Mouse (Mus musculus) liver, embryonic 12.5 days (tissue): ENCODE measurements around the gene Thtpa. TPM values are rescaled to one million over a fixed set of nuclear protein-coding genes. Genes with fewer than 3 reads are reported as not detected.

Source experiments
- ATAC-seq: fragments of 200-750 bp; cut with Nextera tagmentation; 2 replicates; pipeline ENCODE4 v1.8.0; 2017; ENCODE audit warnings: moderate number of reproducible peaks, mild to moderate bottlenecking, moderate library complexity
- H3K27ac ChIP-seq: fragments of 300-500 bp; sonication (generic); 2 replicates; pipeline ENCODE4 v1.5.1; 2016; ENCODE audit warnings: mild to moderate bottlenecking
- H3K27me3 ChIP-seq: fragments of 300-500 bp; sonication (generic); replicated peaks from 2 replicates; pipeline ENCODE4 v1.6.1; 2016; ENCODE audit warnings: mild to moderate bottlenecking, moderate library complexity
- H3K36me3 ChIP-seq: fragments of 300-500 bp; sonication (generic); 2 replicates; pipeline ENCODE4 v1.6.1; 2016; ENCODE audit warnings: mild to moderate bottlenecking, moderate library complexity
- H3K4me1 ChIP-seq: fragments of 300-500 bp; sonication (generic); 2 replicates; pipeline ENCODE4 v1.6.1; 2016
- H3K4me2 ChIP-seq: fragments of 300-500 bp; sonication (generic); 2 replicates; pipeline ENCODE4 v1.6.1; 2016; ENCODE audit warnings: mild to moderate bottlenecking, moderate library complexity
- H3K4me3 ChIP-seq: fragments of 300-500 bp; sonication (generic); 2 replicates; pipeline ENCODE4 v1.5.1; 2016; ENCODE audit warnings: mild to moderate bottlenecking, moderate library complexity
- H3K9ac ChIP-seq: fragments of 300-500 bp; sonication (generic); 2 replicates; pipeline ENCODE4 v1.6.1; 2016; ENCODE audit warnings: mild to moderate bottlenecking, moderate library complexity
- H3K9me3 ChIP-seq: fragments of 300-500 bp; sonication (generic); replicated peaks from 2 replicates; pipeline ENCODE4 v1.6.1; 2016; ENCODE audit warnings: mild to moderate bottlenecking, moderate library complexity
- WGBS: fragments of 180-500 bp; shearing (Covaris S2); methylation state at CpG from one replicate; pipeline ENCODE4 v1.1.7; 2016; ENCODE audit not compliant: insufficient replicate concordance; 5-methylcytosine and 5-hydroxymethylcytosine counted together
- polyA plus RNA-seq: library from polyadenylated mRNA; unstranded; fragments of >200 nt; fragmentation: Nextera tagmentation; extraction: Ambion mirVana; gene quantifications from 2 replicates; pipeline ENCODE4 v1.2.1, GENCODE M21; 2016

The Thtpa gene
- polyA plus RNA-seq, 1 experiment from 2014 or later: 6.9 TPM

- no peak overlapping the region for H3K9ac ChIP-seq
- 60% methylated on average over 5 of the region's 5 CpGs for WGBS
- ATAC-seq: no peak
- no peak overlapping the region for H3K27ac ChIP-seq
- no peaks in the 10 kb centered on the region for H3K4me1 ChIP-seq
- no peak overlapping the region for H3K4me3 ChIP-seq
- H3K9me3 ChIP-seq: no peaks in the 10 kb centered on the region
- H3K36me3 ChIP-seq: no peaks in the 10 kb centered on the region
- peaks cover 30% of the 10 kb centered on the region for H3K27me3 ChIP-seq
- H3K4me2 ChIP-seq: no peak overlapping the region
Observed at GRCm38 (mm10) chr14:55125711-55126110, 31.1 kb downstream of the Thtpa start.

GRCm38 (mm10) chr14:55126521-55126920 is 31.9 kb downstream of the Thtpa start:
- H3K27ac ChIP-seq: no peak overlapping the region
- H3K4me1 ChIP-seq: no peaks in the 10 kb centered on the region
- H3K4me2 ChIP-seq: no peak overlapping the region
- ATAC-seq: no peak
- no peaks in the 10 kb centered on the region for H3K36me3 ChIP-seq
- WGBS: 66% methylated on average over 7 of the region's 7 CpGs
- no peaks in the 10 kb centered on the region for H3K9me3 ChIP-seq
- no peak overlapping the region for H3K4me3 ChIP-seq
- no peak overlapping the region for H3K9ac ChIP-seq
- H3K27me3 ChIP-seq: peaks cover 30% of the 10 kb centered on the region

- WGBS: 67% methylated on average over 8 of the region's 8 CpGs
- Histone ChIP-seq H3K9ac (no peak overlapping the region), H3K9me3 (no peaks in the 10 kb centered on the region), H3K36me3 (no peaks in the 10 kb centered on the region), H3K27ac (no peak overlapping the region), H3K4me1 (no peaks in the 10 kb centered on the region), H3K4me2 (no peak overlapping the region), H3K27me3 (peaks cover 8% of the 10 kb centered on the region), H3K4me3 (no peak overlapping the region)
- ATAC-seq: no peak
Observed at GRCm38 (mm10) chr14:55135676-55136075, 41.1 kb downstream of the Thtpa start.

- H3K4me2 ChIP-seq: no peak overlapping the region
- H3K36me3 ChIP-seq: no peaks in the 10 kb centered on the region
- no peak for ATAC-seq
- no peaks in the 10 kb centered on the region for H3K9me3 ChIP-seq
- no peak overlapping the region for H3K27ac ChIP-seq
- WGBS: 43% methylated on average over 7 of the region's 7 CpGs
- no peak overlapping the region for H3K9ac ChIP-seq
- H3K4me3 ChIP-seq: no peak overlapping the region
- H3K27me3 ChIP-seq: peaks cover 4% of the 10 kb centered on the region; the same call in 1 of the 2 replicates
- H3K4me1 ChIP-seq: peaks cover 7% of the 10 kb centered on the region
Observed at GRCm38 (mm10) chr14:55139313-55139712, 44.7 kb downstream of the Thtpa start.

GRCm38 (mm10) chr14:55146324-55146723 is 51.7 kb downstream of the Thtpa start:
- no peaks in the 10 kb centered on the region for H3K9me3 ChIP-seq
- no peak for ATAC-seq

GRCm38 (mm10) chr14:55146829-55147401 is 52.3 kb downstream of the Thtpa start:
- H3K4me1 ChIP-seq: peaks cover 37% of the 10 kb centered on the region
- WGBS: 63% methylated on average over 12 of the region's 12 CpGs
- no peaks in the 10 kb centered on the region for H3K9me3 ChIP-seq
- H3K27me3 ChIP-seq: no peaks in the 10 kb centered on the region; the same call in 1 of the 2 replicates
- no peak overlapping the region for H3K4me2 ChIP-seq
- H3K36me3 ChIP-seq: no peaks in the 10 kb centered on the region
- ATAC-seq: no peak
- no peak overlapping the region for H3K9ac ChIP-seq
- no peak overlapping the region for H3K4me3 ChIP-seq
- no peak overlapping the region for H3K27ac ChIP-seq

More at GRCm38 (mm10) chr14:55146324-55146723, 51.7 kb downstream of the Thtpa start:
- H3K27me3 ChIP-seq: no peaks in the 10 kb centered on the region; the same call in 1 of the 2 replicates
- H3K4me3 ChIP-seq: no peak overlapping the region
- peaks cover 37% of the 10 kb centered on the region for H3K4me1 ChIP-seq
- H3K36me3 ChIP-seq: no peaks in the 10 kb centered on the region
- H3K9ac ChIP-seq: no peak overlapping the region
- H3K4me2 ChIP-seq: no peak overlapping the region
- no peak overlapping the region for H3K27ac ChIP-seq
- WGBS: 65% methylated on average over 1 of the region's 1 CpGs

- Histone ChIP-seq H3K36me3 (no peaks in the 10 kb centered on the region), H3K27ac (no peak overlapping the region), H3K4me1 (peaks cover 37% of the 10 kb centered on the region), H3K9me3 (no peaks in the 10 kb centered on the region), H3K4me2 (no peak overlapping the region), H3K27me3 (no peaks in the 10 kb centered on the region; the same call in 1 of the 2 replicates), H3K4me3 (no peak overlapping the region), H3K9ac (no peak overlapping the region)
- no peak for ATAC-seq
- 25% methylated on average over 5 of the region's 5 CpGs for WGBS
Observed at GRCm38 (mm10) chr14:55148363-55148915, 53.9 kb downstream of the Thtpa start.

Other genes starting within 250 kb of the Thtpa start
- 4.0 and 4.1 TPM in 2 replicates for gene Homez, start 223.8 kb upstream of the Thtpa start, polyA plus RNA-seq
- gene Ppp1r3e, start 217.2 kb upstream of the Thtpa start, polyA plus RNA-seq: 0.80 and 0.83 TPM in 2 replicates
- gene Bcl2l2, start 211.4 kb upstream of the Thtpa start, polyA plus RNA-seq: 0.83 and 1.2 TPM in 2 replicates
- gene Gm20521, start 211.3 kb upstream of the Thtpa start, polyA plus RNA-seq: 0.14 TPM in 1 of 2 replicates, not detected in the other
- gene Pabpn1, start 202.3 kb upstream of the Thtpa start, polyA plus RNA-seq: 97.0 and 97.9 TPM in 2 replicates
- gene Slc22a17, start 181.7 kb upstream of the Thtpa start, polyA plus RNA-seq: 5.9 and 6.0 TPM in 2 replicates
- 1.5 and 2.0 TPM in 2 replicates for gene Efs, start 168.7 kb upstream of the Thtpa start, polyA plus RNA-seq
- gene Il25, start 162.1 kb upstream of the Thtpa start, polyA plus RNA-seq: not detected in 2 replicates
- not detected in 2 replicates for gene Cmtm5, start 158.5 kb upstream of the Thtpa start, polyA plus RNA-seq
- gene Myh6, start 127.9 kb upstream of the Thtpa start, polyA plus RNA-seq: 0.77 and 1.2 TPM in 2 replicates
- not detected in 2 replicates for gene Gm17428, start 117.9 kb upstream of the Thtpa start, polyA plus RNA-seq
- 0.82 and 2.4 TPM in 2 replicates for gene Myh7, start 100.2 kb upstream of the Thtpa start, polyA plus RNA-seq
- gene Ngdn, start 79.3 kb upstream of the Thtpa start, polyA plus RNA-seq: 55.6 and 57.5 TPM in 2 replicates
- gene Zfhx2, start 2.5 kb upstream of the Thtpa start, polyA plus RNA-seq: 2.4 and 2.5 TPM in 2 replicates
- gene Ap1g2, start 11.8 kb downstream of the Thtpa start, polyA plus RNA-seq: 34.0 and 34.5 TPM in 2 replicates
- gene Jph4, start 22.2 kb downstream of the Thtpa start, polyA plus RNA-seq: 0.15 and 0.18 TPM in 2 replicates
- not detected in 2 replicates for gene Dhrs2, start 127.2 kb downstream of the Thtpa start, polyA plus RNA-seq